Mouse (Mus musculus) stomach, embryonic 16.5 days (tissue): ENCODE data around the gene Elovl6. TPM values are rescaled to one million over a fixed set of nuclear protein-coding genes. Genes with fewer than 3 reads are reported as not detected.
A peak's percentile ranks its signal among the peaks of the same experiment; 100 is the strongest.

Experiments used
- ATAC-seq: fragments of 200-750 bp; cut with Nextera tagmentation; 2 replicates; pipeline ENCODE4 v1.8.0; 2017; ENCODE audit warnings: moderate number of reproducible peaks, moderate TSS enrichment; ENCODE audit not compliant: insufficient read depth, low FRiP score
- H3K27ac ChIP-seq: fragments of 300-500 bp; sonication (generic); 2 replicates; pipeline ENCODE4 v1.5.1; 2014; ENCODE audit warnings: low read length
- H3K27me3 ChIP-seq: fragments of 300-500 bp; sonication (generic); 2 replicates; pipeline ENCODE4 v1.6.1; 2014; ENCODE audit warnings: low read length, control low read depth, mixed read lengths; ENCODE audit not compliant: control insufficient read depth, insufficient read depth
- H3K36me3 ChIP-seq: fragments of 300-500 bp; sonication (generic); 2 replicates; pipeline ENCODE4 v1.6.1; 2014; ENCODE audit warnings: low read length; ENCODE audit not compliant: control insufficient read depth, insufficient read depth
- H3K4me1 ChIP-seq: fragments of 300-500 bp; sonication (generic); 2 replicates; pipeline ENCODE4 v1.6.1; 2014; ENCODE audit warnings: low read length, control low read depth, mixed read lengths; ENCODE audit not compliant: control insufficient read depth, insufficient read depth
- H3K4me2 ChIP-seq: fragments of 300-500 bp; sonication (generic); 2 replicates; pipeline ENCODE4 v1.6.1; 2014; ENCODE audit warnings: low read depth, low read length, mixed read lengths
- H3K4me3 ChIP-seq: fragments of 300-500 bp; sonication (generic); replicated peaks from 2 replicates; pipeline ENCODE4 v1.5.1; 2014; ENCODE audit warnings: mild to moderate bottlenecking, low read length
- H3K9ac ChIP-seq: fragments of 300-500 bp; sonication (generic); 2 replicates; pipeline ENCODE4 v1.6.1; 2014; ENCODE audit warnings: low read length
- H3K9me3 ChIP-seq: fragments of 300-500 bp; sonication (generic); replicated peaks from 2 replicates; pipeline ENCODE4 v1.6.1; 2016; ENCODE audit warnings: low read length, control low read depth; ENCODE audit not compliant: control insufficient read depth
- WGBS: fragments of 180-500 bp; shearing (Covaris S2); extraction: QIAGEN DNeasy Blood & Tissue Kit; methylation state at CpG from one replicate; pipeline ENCODE4 v1.1.7; 2014; 5-methylcytosine and 5-hydroxymethylcytosine counted together
- polyA plus RNA-seq: library from polyadenylated mRNA; unstranded; fragments of >200 nt; fragmentation: Nextera tagmentation; extraction: Ambion mirVana; gene quantifications from 2 replicates; pipeline ENCODE4 v1.2.1, GENCODE M21; 2015

The Elovl6 gene
- polyA plus RNA-seq, 1 experiment from 2014 or later = 27.5 TPM

DNA sequence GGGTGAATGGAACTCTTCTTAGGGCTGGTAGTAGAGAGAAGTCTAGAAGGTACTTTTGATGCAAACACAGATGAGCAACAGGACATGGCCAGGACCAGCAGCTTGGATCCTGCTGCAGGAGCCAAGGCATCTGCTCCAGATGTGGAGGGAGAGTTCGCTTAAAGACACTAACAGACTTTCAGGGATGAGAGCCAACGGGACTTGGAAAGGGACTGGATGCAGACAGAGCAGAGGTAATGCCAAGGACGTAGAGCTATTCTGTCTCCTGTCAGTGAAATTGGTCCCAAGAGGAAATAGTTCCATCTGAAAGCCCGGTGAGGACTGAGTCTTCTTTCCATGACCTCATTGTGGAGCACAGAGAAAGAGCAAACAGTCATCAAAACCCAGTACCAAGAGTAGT, 95.1 kb downstream of the Elovl6 start:
- no peak for ATAC-seq
- H3K9me3 ChIP-seq = no peaks in the 10 kb centered on the region
- H3K4me2 ChIP-seq = no peak overlapping the region
- H3K27ac ChIP-seq = no peak overlapping the region
- no peak overlapping the region for H3K9ac ChIP-seq
- no peak overlapping the region for H3K4me3 ChIP-seq
- no peaks in the 10 kb centered on the region for H3K36me3 ChIP-seq
- no peaks in the 10 kb centered on the region for H3K27me3 ChIP-seq
- H3K4me1 ChIP-seq = 0 out of 2 replicates have a peak, but pooled peaks cover 3% of the 10 kb centered on the region
- WGBS = 61% methylated on average over 4 of the region's 4 CpGs

DNA sequence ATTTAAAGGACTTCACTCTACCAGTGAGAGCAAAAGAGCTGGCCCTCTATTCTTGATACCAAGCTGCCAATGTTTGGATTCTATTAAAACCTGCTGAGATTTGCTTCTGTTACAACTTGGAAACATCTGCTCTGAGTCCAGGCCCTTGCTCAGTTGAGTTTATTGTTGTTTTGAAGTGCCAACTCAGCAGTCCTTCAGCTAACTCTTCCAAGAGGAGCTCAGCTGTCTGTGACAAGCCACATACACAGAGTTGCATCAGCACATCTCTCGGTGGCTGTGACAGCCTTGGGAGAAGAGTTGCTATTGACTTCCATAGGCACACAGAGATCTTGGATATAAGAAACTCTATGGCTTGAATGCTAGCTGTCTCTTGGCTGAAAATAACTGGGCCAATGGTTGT, 98.9 kb downstream of the Elovl6 start:
- no peak for ATAC-seq
- no peak overlapping the region for H3K9ac ChIP-seq

GRCm38 (mm10) chr3:129631857-129632256, 99.7 kb downstream of the Elovl6 start:
- Histone ChIP-seq H3K4me3 (no peak overlapping the region), H3K36me3 (no peaks in the 10 kb centered on the region), H3K27me3 (no peaks in the 10 kb centered on the region), H3K4me1 (0 out of 2 replicates have a peak, but pooled peaks cover 3% of the 10 kb centered on the region), H3K9ac (no peak overlapping the region), H3K27ac (no peak overlapping the region), H3K4me2 (no peak overlapping the region), H3K9me3 (no peaks in the 10 kb centered on the region)
- no peak for ATAC-seq
- 88% methylated on average over 5 of the region's 5 CpGs for WGBS

More for the DNA sequence above, 98.9 kb downstream of the Elovl6 start:
- 0 out of 2 replicates have a peak, but pooled peaks cover 3% of the 10 kb centered on the region for H3K4me1 ChIP-seq
- no peak overlapping the region for H3K4me2 ChIP-seq
- WGBS = 79% methylated on average over 1 of the region's 1 CpGs
- H3K9me3 ChIP-seq = no peaks in the 10 kb centered on the region
- H3K4me3 ChIP-seq = no peak overlapping the region
- H3K36me3 ChIP-seq = no peaks in the 10 kb centered on the region
- no peaks in the 10 kb centered on the region for H3K27me3 ChIP-seq
- H3K27ac ChIP-seq = no peak overlapping the region

- no peak for ATAC-seq
- no peaks in the 10 kb centered on the region for H3K4me1 ChIP-seq
- H3K9me3 ChIP-seq = no peaks in the 10 kb centered on the region
- 46% methylated on average over 8 of the region's 8 CpGs for WGBS
- no peak overlapping the region for H3K9ac ChIP-seq
- H3K27ac ChIP-seq = no peak overlapping the region
- no peaks in the 10 kb centered on the region for H3K36me3 ChIP-seq
- H3K27me3 ChIP-seq = no peaks in the 10 kb centered on the region
- no peak overlapping the region for H3K4me2 ChIP-seq
- H3K4me3 ChIP-seq = no peak overlapping the region
Measured at GRCm38 (mm10) chr3:129633518-129633917, 101.4 kb downstream of the Elovl6 start.

GRCm38 (mm10) chr3:129634260-129634901, 102.2 kb downstream of the Elovl6 start:
- Histone ChIP-seq H3K27ac (no peak overlapping the region), H3K36me3 (no peaks in the 10 kb centered on the region), H3K9me3 (no peaks in the 10 kb centered on the region), H3K4me2 (no peak overlapping the region), H3K9ac (no peak overlapping the region), H3K4me3 (no peak overlapping the region), H3K4me1 (no peaks in the 10 kb centered on the region), H3K27me3 (no peaks in the 10 kb centered on the region)
- 78% methylated on average over 11 of the region's 11 CpGs for WGBS
- peak; percentile 64; the same call in 1 of the 2 replicates for ATAC-seq

- Histone ChIP-seq H3K27me3 (no peaks in the 10 kb centered on the region), H3K4me3 (no peak overlapping the region), H3K9me3 (no peaks in the 10 kb centered on the region), H3K4me2 (no peak overlapping the region), H3K36me3 (no peaks in the 10 kb centered on the region), H3K9ac (no peak overlapping the region), H3K27ac (no peak overlapping the region), H3K4me1 (no peaks in the 10 kb centered on the region)
- no peak for ATAC-seq
- WGBS = 82% methylated on average over 6 of the region's 6 CpGs
Measured at GRCm38 (mm10) chr3:129637446-129637845, 105.3 kb downstream of the Elovl6 start.

GRCm38 (mm10) chr3:129639701-129640100, 107.5 kb downstream of the Elovl6 start:
- Histone ChIP-seq H3K36me3 (no peaks in the 10 kb centered on the region), H3K9me3 (no peaks in the 10 kb centered on the region), H3K4me1 (no peaks in the 10 kb centered on the region), H3K27me3 (no peaks in the 10 kb centered on the region), H3K9ac (no peak overlapping the region), H3K4me3 (no peak overlapping the region), H3K4me2 (no peak overlapping the region), H3K27ac (no peak overlapping the region)
- ATAC-seq = no peak
- WGBS = 41% methylated on average over 5 of the region's 5 CpGs

- H3K4me3 ChIP-seq = no peak overlapping the region
- no peak overlapping the region for H3K27ac ChIP-seq
- H3K4me1 ChIP-seq = no peaks in the 10 kb centered on the region; the same call in 1 of the 2 replicates
- ATAC-seq = no peak
- no peaks in the 10 kb centered on the region for H3K9me3 ChIP-seq
- no peaks in the 10 kb centered on the region for H3K36me3 ChIP-seq
- no peak overlapping the region for H3K4me2 ChIP-seq
- no peaks in the 10 kb centered on the region for H3K27me3 ChIP-seq
- no peak overlapping the region for H3K9ac ChIP-seq
- 65% methylated on average over 10 of the region's 10 CpGs for WGBS
Measured at GRCm38 (mm10) chr3:129640211-129641000, 108.3 kb downstream of the Elovl6 start.

DNA sequence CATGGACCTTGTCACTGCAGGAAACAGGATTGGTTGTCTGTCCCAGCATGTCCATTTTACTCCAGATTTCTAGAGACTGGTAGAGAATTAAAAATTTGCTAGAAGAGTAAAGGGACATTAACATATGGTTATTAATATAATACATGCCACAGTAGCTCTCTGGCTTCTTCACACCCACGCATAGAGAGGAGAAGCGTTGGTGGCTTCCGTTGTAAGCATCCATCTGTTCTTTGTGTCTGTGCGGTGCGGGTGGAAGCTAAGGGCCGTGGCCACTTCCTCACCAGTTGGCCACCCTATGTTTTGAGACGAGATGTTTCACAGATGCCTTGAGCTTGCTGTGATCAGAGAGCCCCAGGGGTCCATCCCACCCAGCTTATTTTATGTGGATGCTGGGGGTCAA, 109.5 kb downstream of the Elovl6 start:
- peaks cover 3% of the 10 kb centered on the region; the same call in 1 of the 2 replicates for H3K4me1 ChIP-seq
- no peaks in the 10 kb centered on the region for H3K27me3 ChIP-seq
- H3K27ac ChIP-seq = no peak overlapping the region
- 84% methylated on average over 7 of the region's 7 CpGs for WGBS
- H3K9ac ChIP-seq = no peak overlapping the region
- ATAC-seq = no peak
- H3K9me3 ChIP-seq = no peaks in the 10 kb centered on the region
- H3K4me3 ChIP-seq = no peak overlapping the region
- H3K36me3 ChIP-seq = no peaks in the 10 kb centered on the region
- no peak overlapping the region for H3K4me2 ChIP-seq
